Mouse (Mus musculus) WW6 (cell line): Measurements from ENCODE around the gene Dlst.

Experiments used
- DNase-seq: peaks from one replicate; pipeline ENCODE4 v3.0.0-alpha.2; 2013; ENCODE audit warnings: low read depth, low spot score

Dlst gene

GRCm38 (mm10) chr12:85150321-85151001 lies 39.8 kb downstream of the Dlst start:
- DNase-seq, result no peak

GRCm38 (mm10) chr12:85151002-85151774 lies 40.6 kb downstream of the Dlst start, which contains the start of gene Rps6kl1:
Rps6kl1 (minus strand) TSS chr12:85151264.
- DNase-seq, result peak; percentile 67

- no peak for DNase-seq
Measured at GRCm38 (mm10) chr12:85153011-85153410, 42.4 kb downstream of the Dlst start.

- no peak for DNase-seq
Measured at GRCm38 (mm10) chr12:85156324-85156723, 45.7 kb downstream of the Dlst start.

- no peak for DNase-seq
Measured at GRCm38 (mm10) chr12:85157797-85158460, 47.3 kb downstream of the Dlst start.

- no peak for DNase-seq
Measured at GRCm38 (mm10) chr12:85158801-85159200, 48.2 kb downstream of the Dlst start.

- no peak for DNase-seq
Measured at GRCm38 (mm10) chr12:85159592-85159991, 49.0 kb downstream of the Dlst start.

GRCm38 (mm10) chr12:85164996-85165395 lies 54.4 kb downstream of the Dlst start:
- no peak for DNase-seq

- no peak for DNase-seq
Measured at GRCm38 (mm10) chr12:85166631-85167030, 56.0 kb downstream of the Dlst start.

GRCm38 (mm10) chr12:85169117-85169858 lies 58.7 kb downstream of the Dlst start:
- peak; percentile 58 for DNase-seq

- no peak for DNase-seq
Measured at GRCm38 (mm10) chr12:85169877-85170276, 59.2 kb downstream of the Dlst start.

GRCm38 (mm10) chr12:85170284-85170947 lies 59.8 kb downstream of the Dlst start:
- DNase-seq, result no peak

- DNase-seq, result no peak
Measured at GRCm38 (mm10) chr12:85170948-85171307, 60.3 kb downstream of the Dlst start.

- no peak for DNase-seq
Measured at GRCm38 (mm10) chr12:85174016-85174415, 63.4 kb downstream of the Dlst start.

- DNase-seq, result no peak
Measured at GRCm38 (mm10) chr12:85175087-85175675, 64.5 kb downstream of the Dlst start.

- DNase-seq, result no peak
Measured at GRCm38 (mm10) chr12:85175926-85176845, 65.6 kb downstream of the Dlst start.

GRCm38 (mm10) chr12:85176846-85177523 lies 66.4 kb downstream of the Dlst start:
- no peak for DNase-seq

GRCm38 (mm10) chr12:85177740-85178239 lies 67.2 kb downstream of the Dlst start, which contains the start of gene Pgf:
Pgf (minus strand) TSS chr12:85177790.
- no peak for DNase-seq

- DNase-seq, result no peak
Measured at GRCm38 (mm10) chr12:85178294-85178693, 67.7 kb downstream of the Dlst start.
